Mouse (Mus musculus): ENCODE data around the gene Aldh3b1. TPM values are rescaled to one million over a fixed set of nuclear protein-coding genes. Genes with fewer than 3 reads are reported as not detected.
A peak's percentile ranks its signal among the peaks of the same experiment; 100 is the strongest.

Aldh3b1 gene
- total RNA-seq, 1 experiment from 2014 or later: 85.2 TPM

- peak; percentile 43; the same call in 1 of the 2 replicates for ATAC-seq (ENCODE audit: extremely low read depth, insufficient number of reproducible peaks, low FRiP score, poor library complexity, severe bottlenecking)
Observed at GRCm38 (mm10) chr19:3946715-3947114, 17.1 kb upstream of the Aldh3b1 start.

- no peak for ATAC-seq (ENCODE audit: extremely low read depth, insufficient number of reproducible peaks, low FRiP score, poor library complexity, severe bottlenecking)
Observed at GRCm38 (mm10) chr19:3945872-3946564, 16.4 kb upstream of the Aldh3b1 start.

DNA sequence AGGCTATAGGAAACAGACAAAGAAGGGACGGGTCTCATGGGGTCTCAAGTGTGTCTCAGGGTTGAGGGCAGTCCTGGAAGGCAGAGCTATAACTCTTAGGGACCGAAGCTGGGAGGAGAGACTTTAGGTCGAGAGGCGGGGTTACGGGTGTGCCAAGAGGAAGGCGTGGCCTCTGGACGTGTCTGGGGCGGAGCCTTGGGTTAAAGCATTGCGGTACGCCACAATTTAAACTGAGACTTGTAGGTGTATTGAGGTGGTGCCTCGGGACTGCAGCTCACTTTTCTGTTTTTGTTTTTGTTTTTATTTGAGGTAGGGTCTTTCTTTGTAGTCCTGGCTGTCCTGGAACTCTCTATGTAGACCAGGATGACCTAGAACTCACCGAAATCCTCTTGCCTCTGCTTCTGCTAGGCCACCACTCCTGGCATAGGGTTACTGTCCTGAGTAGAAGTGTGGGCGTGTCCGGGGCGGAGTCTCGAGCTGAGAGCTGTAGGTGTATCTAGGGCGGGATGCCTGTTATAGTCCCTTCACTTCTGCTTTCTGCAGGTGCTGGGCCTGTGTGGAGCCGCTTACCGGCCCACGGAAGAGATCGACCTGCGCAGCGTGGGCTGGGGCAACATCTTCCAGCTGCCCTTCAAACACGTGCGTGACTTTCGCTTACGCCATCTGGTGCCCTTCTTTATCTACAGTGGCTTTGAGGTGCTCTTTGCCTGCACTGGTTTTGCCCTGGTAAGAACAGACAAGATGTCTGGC lies 13.6 kb upstream of the Aldh3b1 start:
- ATAC-seq (ENCODE audit: extremely low read depth, insufficient number of reproducible peaks, low FRiP score, poor library complexity, severe bottlenecking): peak; percentile 79

DNA sequence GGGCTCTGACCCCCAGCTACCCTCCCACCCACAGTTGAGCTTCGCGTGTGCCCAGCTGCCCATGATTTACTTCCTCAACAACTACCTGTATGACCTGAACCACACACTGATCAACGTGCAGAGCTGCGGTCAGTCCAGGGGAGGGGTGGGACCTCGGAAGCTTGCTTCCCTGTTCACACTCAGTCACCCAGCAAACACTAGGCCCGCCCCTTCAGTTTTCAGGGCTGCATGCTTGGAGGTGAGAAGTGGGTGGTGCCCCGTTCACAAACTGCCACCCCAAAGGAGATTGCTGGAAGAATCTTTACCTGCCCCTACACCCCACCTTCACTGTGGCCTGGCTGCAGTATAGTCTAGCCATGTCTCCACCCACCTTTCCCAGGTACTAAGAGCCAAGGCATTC lies 12.7 kb upstream of the Aldh3b1 start:
- ATAC-seq (ENCODE audit: extremely low read depth, insufficient number of reproducible peaks, low FRiP score, poor library complexity, severe bottlenecking): peak; percentile 16; the same call in 1 of the 2 replicates

DNA sequence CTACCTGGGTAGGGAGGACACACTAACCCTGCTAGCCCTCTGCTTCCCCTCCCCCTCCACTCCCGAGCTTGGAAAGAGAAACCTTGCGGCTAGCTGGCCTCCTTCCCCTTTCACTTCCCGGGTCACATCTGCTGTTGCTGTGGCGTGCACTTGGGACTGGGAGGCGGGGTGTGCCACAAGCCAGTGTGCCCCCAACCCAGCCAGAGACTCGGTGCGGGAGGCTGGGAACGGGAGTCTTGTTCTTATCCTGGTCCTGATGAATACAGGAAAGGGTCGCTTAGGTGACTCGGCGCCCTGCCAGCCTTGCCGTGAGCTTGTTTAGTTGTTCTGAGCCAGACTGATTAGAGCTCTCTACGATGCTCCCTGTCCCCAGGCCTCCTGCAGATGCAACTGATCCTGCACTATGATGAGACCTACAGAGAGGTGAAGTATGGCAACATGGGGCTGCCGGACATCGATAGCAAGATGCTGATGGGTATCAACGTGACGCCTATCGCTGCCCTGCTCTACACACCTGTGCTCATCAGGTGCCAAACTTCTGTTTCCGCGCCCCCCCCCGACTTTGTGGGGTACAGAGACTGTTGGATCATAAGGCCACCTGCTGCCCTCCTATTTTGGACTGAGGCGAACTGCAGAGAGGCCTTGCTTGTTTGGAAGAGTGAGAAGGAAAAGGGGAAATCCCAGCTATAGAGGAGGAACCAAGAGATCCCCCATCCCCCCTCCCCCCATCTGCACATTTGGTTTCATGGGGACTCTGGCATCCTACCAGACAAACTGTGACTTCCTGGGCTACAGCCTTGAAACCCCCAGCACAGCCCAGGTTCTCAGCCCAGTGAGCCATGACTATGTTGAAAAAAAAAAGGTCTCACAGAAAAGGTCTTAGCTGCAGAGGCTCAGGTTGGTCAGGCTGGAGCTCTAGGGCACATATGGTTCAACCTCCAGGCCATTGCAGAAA lies 6.6 kb upstream of the Aldh3b1 start:
- ATAC-seq (ENCODE audit: extremely low read depth, insufficient number of reproducible peaks, low FRiP score, poor library complexity, severe bottlenecking): peak; percentile 52

- peak; percentile 89 for ATAC-seq (ENCODE audit: extremely low read depth, insufficient number of reproducible peaks, low FRiP score, poor library complexity, severe bottlenecking)
Observed at GRCm38 (mm10) chr19:3935032-3935895, 5.7 kb upstream of the Aldh3b1 start, which contains the start of gene Unc93b1. Gene Unc93b1 (plus strand): TSS chr19:3935186.

DNA sequence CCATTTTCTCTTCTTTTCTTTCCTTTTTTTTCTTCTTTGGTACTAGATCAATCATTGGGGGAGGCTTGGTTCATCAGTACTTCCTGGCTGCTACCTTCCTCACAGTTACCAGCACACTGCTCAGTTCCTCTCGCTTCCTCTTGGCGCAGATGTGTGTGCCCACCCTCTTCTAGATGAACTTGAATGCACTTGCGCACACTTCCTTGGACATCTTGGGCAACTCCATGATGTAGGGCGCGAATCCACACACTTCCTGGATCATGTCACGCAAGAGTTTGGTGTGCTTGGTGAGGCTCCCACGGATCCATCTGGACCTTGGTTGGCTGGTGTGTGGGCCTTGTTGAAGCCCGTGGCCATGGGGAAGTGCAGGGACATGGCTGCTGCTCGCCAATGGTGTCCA lies 2.1 kb upstream of the Aldh3b1 start:
- ATAC-seq (ENCODE audit: extremely low read depth, insufficient number of reproducible peaks, low FRiP score, poor library complexity, severe bottlenecking): peak; percentile 24; the same call in 1 of the 2 replicates

GRCm38 (mm10) chr19:3930262-3931057 lies 852 bp upstream of the Aldh3b1 start:
- ATAC-seq (ENCODE audit: extremely low read depth, insufficient number of reproducible peaks, low FRiP score, poor library complexity, severe bottlenecking): no peak

DNA sequence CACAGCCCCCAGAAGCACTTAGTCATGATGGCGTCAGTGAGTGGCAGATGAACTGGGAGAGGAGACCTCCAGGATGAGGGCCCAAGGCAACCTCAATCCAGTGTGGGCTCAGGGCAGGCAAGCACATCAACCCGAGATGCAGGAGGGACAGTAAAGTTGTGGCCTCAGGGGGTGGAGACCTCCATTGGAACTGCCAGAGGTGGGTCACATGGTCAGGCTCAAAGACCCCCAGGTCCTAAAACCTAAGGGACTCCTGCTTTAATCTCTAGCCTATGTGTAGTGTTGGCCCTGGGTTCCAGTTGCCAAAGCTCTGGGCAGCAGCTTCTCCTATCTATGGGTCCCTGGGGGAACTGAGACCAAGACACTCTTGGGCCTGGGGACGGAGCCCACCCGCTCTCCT lies 829 bp downstream of the Aldh3b1 start:
- ATAC-seq (ENCODE audit: extremely low read depth, insufficient number of reproducible peaks, low FRiP score, poor library complexity, severe bottlenecking): no peak

DNA sequence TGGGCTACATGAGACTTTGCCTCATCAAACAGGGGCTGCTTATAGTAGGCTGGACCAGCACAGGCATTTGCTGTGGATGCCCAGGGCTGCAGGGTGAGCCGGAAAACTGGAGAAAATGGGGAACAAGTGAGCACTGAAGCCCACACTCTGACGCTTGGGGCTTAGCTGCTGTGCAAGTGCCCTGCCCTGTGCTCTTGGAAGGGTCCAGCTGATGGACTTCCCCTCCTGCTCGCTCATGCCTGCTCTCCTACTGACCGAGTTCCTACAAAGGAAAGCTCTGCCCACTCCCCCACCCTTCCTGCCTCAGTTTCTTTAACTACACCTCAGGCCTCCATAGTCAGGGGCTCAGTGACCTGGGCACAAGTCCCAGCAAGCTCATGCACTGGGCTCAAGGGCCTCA lies 1.6 kb downstream of the Aldh3b1 start:
- no peak for ATAC-seq (ENCODE audit: extremely low read depth, insufficient number of reproducible peaks, low FRiP score, poor library complexity, severe bottlenecking)

- no peak for ATAC-seq (ENCODE audit: extremely low read depth, insufficient number of reproducible peaks, low FRiP score, poor library complexity, severe bottlenecking)
Observed at GRCm38 (mm10) chr19:3926685-3927084, 2.9 kb downstream of the Aldh3b1 start.

- ATAC-seq (ENCODE audit: extremely low read depth, insufficient number of reproducible peaks, low FRiP score, poor library complexity, severe bottlenecking): no peak
Observed at GRCm38 (mm10) chr19:3926279-3926678, 3.3 kb downstream of the Aldh3b1 start.

DNA sequence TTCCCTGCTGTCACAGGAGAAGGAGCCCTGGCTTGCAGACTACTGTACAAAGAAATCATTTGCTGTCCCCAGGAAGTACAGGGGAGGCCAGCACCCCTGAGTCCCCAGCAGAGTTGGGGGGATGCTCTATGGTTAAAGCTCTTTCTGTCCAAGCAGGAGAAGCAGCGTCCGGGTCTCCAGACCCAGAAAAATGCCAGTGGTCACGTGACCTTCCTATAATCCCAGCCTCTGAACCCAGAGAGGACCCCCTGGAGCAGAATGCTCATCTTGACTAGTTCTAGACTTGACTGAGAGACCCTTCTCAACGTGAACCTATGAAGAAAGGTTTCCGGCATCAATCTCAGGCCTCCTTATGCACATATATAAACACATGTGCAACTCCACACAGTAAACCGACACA lies 3.7 kb downstream of the Aldh3b1 start:
- ATAC-seq (ENCODE audit: extremely low read depth, insufficient number of reproducible peaks, low FRiP score, poor library complexity, severe bottlenecking): no peak

DNA sequence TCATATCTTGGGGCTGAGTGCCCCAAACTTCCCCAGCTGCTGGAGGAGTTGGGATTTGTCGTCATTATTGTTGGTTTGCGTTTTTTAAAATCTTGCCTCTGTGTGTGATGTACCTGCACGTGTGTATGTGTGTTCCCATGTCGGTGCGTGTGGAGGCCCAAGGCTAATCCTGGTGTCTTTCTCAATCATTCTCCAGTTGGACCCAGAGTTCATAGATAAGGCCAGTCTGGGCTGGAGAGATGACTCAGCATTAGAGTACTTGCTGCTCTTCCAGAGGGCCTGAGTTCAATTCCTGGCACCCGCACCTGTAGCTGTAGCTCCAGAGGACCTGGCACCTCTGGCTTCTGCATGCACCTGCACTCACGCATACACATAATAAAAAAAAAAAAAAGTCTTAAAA lies 4.7 kb downstream of the Aldh3b1 start:
- no peak for ATAC-seq (ENCODE audit: extremely low read depth, insufficient number of reproducible peaks, low FRiP score, poor library complexity, severe bottlenecking)

- no peak for ATAC-seq (ENCODE audit: extremely low read depth, insufficient number of reproducible peaks, low FRiP score, poor library complexity, severe bottlenecking)
Observed at GRCm38 (mm10) chr19:3924190-3924589, 5.4 kb downstream of the Aldh3b1 start.

DNA sequence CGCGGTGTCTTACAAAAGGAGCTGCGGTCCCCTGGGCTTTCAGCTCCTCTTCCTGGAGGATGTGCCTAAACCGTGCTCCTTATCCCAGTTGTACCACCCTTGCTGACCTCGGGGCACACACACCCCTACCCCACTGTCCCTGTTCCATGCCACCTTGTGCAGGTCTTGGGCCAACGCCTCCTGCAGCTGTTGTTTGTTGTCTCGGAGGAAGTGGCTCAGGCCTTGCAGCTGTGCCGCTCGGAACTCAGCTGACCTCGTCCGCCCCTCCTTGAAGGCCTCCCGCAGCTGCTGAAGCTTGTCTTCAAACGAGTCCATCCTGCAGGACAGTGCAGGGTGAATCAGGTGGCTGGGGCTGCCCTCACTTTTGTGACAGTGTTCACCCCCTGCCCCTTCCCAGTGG lies 6.0 kb downstream of the Aldh3b1 start:
- peak; percentile 59; the same call in 1 of the 2 replicates for ATAC-seq (ENCODE audit: extremely low read depth, insufficient number of reproducible peaks, low FRiP score, poor library complexity, severe bottlenecking)

GRCm38 (mm10) chr19:3922661-3923371 lies 6.8 kb downstream of the Aldh3b1 start:
- ATAC-seq (ENCODE audit: extremely low read depth, insufficient number of reproducible peaks, low FRiP score, poor library complexity, severe bottlenecking): peak; percentile 32

All from neutrophil, adult 5-6 weeks (primary cell).